Mouse (Mus musculus) kidney, embryonic 15.5 days (tissue): ENCODE measurements around the gene Inca1. TPM values are rescaled to one million over a fixed set of nuclear protein-coding genes. Genes with fewer than 3 reads are reported as not detected.

Experiments
- ATAC-seq: fragments of 200-750 bp; cut with Nextera tagmentation; replicated peaks from 2 replicates; pipeline ENCODE4 v1.8.0; 2017; ENCODE audit warnings: moderate TSS enrichment; ENCODE audit not compliant: low FRiP score
- H3K27ac ChIP-seq: fragments of 300-500 bp; sonication (generic); 2 replicates; pipeline ENCODE4 v1.5.1; 2015; ENCODE audit warnings: mild to moderate bottlenecking, inconsistent platforms
- H3K27me3 ChIP-seq: fragments of 300-500 bp; sonication (generic); 2 replicates; pipeline ENCODE4 v1.6.1; 2015; ENCODE audit warnings: inconsistent platforms
- H3K36me3 ChIP-seq: fragments of 300-500 bp; sonication (generic); 2 replicates; pipeline ENCODE4 v1.6.1; 2015; ENCODE audit warnings: inconsistent platforms
- H3K4me1 ChIP-seq: fragments of 300-500 bp; sonication (generic); 2 replicates; pipeline ENCODE4 v1.6.1; 2015; ENCODE audit warnings: inconsistent platforms
- H3K4me2 ChIP-seq: fragments of 300-500 bp; sonication (generic); 2 replicates; pipeline ENCODE4 v1.6.1; 2015; ENCODE audit warnings: moderate library complexity, mild to moderate bottlenecking, inconsistent platforms
- H3K4me3 ChIP-seq: fragments of 300-500 bp; sonication (generic); replicated peaks from 2 replicates; pipeline ENCODE4 v1.5.1; 2015; ENCODE audit warnings: mild to moderate bottlenecking, inconsistent platforms
- H3K9ac ChIP-seq: fragments of 300-500 bp; sonication (generic); 2 replicates; pipeline ENCODE4 v1.6.1; 2015; ENCODE audit warnings: mild to moderate bottlenecking, inconsistent platforms
- H3K9me3 ChIP-seq: fragments of 300-500 bp; sonication (generic); replicated peaks from 2 replicates; pipeline ENCODE4 v1.6.1; 2016; ENCODE audit warnings: inconsistent platforms
- WGBS: fragments of 180-500 bp; shearing (Covaris S2); methylation state at CpG from one replicate; pipeline ENCODE4 v1.1.7; 2015; ENCODE audit warnings: mixed read lengths; 5-methylcytosine and 5-hydroxymethylcytosine counted together
- polyA plus RNA-seq: library from polyadenylated mRNA; unstranded; fragments of >200 nt; fragmentation: Nextera tagmentation; extraction: Ambion mirVana; gene quantifications from 2 replicates; pipeline ENCODE4 v1.2.1, GENCODE M21; 2015

Inca1 gene
- polyA plus RNA-seq, 1 experiment from 2014 or later = 2.3 TPM

DNA sequence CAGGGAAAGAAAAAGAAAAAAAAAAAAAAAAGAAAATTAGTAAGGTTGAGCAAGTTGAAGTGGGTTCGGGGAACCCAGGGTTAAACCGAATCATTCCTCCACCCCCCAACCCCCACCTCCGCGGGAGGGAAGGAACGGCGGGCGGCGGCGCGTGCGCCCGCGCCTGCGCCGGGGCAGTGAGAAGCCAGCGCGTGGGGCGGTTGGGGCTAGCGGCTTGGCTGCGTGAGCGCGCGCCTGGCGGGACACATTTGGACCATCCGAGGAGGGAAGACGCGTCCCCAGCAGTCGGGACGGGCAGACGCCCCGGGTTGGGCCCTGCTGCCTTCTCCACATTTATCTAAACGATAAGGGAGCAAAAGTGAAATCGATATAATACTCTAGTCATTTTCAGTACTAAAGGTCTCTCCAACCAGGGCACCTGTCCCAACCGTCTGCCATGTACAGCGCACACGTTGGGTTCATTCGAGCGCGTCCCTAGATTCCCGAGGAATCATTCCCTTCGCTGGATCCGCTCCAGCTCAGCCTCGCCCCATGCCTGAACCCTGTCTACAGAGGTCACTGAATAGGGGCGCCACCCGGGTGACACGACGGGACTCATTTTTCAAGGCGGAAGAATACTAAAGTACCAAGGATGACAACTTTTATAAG, 44.9 kb downstream of the Inca1 start:
- peak overlapping the region; percentile 99 for H3K27ac ChIP-seq
- H3K4me3 ChIP-seq = peak overlapping the region; percentile 100
- H3K36me3 ChIP-seq = peaks cover 37% of the 10 kb centered on the region
- no peaks in the 10 kb centered on the region for H3K27me3 ChIP-seq
- ATAC-seq = peak; percentile 54; the same call in 1 of the 2 replicates
- peak overlapping the region; percentile 95 for H3K4me2 ChIP-seq
- under 1% methylated on average over 48 of the region's 48 CpGs for WGBS
- no peaks in the 10 kb centered on the region for H3K9me3 ChIP-seq
- peaks cover 66% of the 10 kb centered on the region for H3K4me1 ChIP-seq
- H3K9ac ChIP-seq = peak overlapping the region; percentile 99

DNA sequence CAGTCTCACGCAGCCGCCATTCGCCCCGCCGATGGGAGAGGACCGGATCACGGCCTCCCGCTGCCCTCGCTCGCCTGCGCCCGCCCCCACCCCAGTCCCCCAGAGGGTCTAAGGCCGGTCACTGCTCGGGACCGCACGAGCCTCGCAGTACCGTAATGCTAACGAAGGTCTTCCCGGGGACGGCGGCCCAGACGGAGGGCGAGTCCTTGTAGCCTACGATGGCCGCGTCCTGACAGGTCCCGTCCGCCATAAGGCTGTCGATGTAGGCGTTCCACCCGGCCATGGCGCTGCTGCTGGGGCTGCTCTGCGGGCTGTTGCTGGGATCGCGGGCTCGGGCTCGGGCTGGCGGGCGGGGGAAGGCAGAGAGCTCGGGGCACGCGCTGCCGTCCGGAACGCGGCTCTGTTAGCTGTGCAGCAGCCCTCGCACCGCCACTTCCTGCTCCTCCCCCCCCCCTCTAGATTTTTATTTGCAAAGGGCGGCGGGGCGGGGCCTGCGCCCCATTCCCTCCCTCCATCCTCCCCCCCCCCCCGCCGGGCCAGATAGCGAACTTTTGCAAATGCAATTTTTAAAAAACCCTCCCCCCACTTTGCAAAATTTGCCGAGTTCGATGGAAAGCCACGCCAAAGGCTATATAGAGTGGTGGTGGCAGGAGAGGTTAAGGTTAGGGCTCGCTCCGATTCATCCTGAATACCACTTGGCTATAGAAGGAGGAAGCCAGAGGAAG, 45.6 kb downstream of the Inca1 start, which contains the start of gene Pfn1:
Gene Pfn1 (minus strand): TSS at position 447 of the 725 bp plus-strand sequence.
- Histone ChIP-seq H3K4me1 (peaks cover 72% of the 10 kb centered on the region), H3K27ac (peak within 1 kb of the TSS; percentile 99), H3K9ac (peak within 1 kb of the TSS; percentile 99), H3K4me2 (peak within 1 kb of the TSS; percentile 95), H3K4me3 (peak within 1 kb of the TSS; percentile 100), H3K36me3 (peaks cover 41% of the 10 kb centered on the region), H3K9me3 (no peaks in the 10 kb centered on the region), H3K27me3 (no peaks in the 10 kb centered on the region)
- peak; percentile 36 for ATAC-seq
- WGBS = under 1% methylated on average over 61 of the region's 61 CpGs

GRCm38 (mm10) chr11:70653345-70654197, 46.4 kb downstream of the Inca1 start:
- Histone ChIP-seq H3K27me3 (no peaks in the 10 kb centered on the region), H3K4me3 (peak overlapping the region; percentile 100), H3K9ac (peak overlapping the region; percentile 99), H3K9me3 (no peaks in the 10 kb centered on the region), H3K27ac (peak overlapping the region; percentile 99), H3K4me1 (peaks cover 76% of the 10 kb centered on the region), H3K36me3 (peaks cover 46% of the 10 kb centered on the region), H3K4me2 (peak overlapping the region; percentile 95)
- whole genome bisulfite sequencing = under 1% methylated on average over 63 of the region's 63 CpGs
- ATAC-seq = peak; percentile 54

DNA sequence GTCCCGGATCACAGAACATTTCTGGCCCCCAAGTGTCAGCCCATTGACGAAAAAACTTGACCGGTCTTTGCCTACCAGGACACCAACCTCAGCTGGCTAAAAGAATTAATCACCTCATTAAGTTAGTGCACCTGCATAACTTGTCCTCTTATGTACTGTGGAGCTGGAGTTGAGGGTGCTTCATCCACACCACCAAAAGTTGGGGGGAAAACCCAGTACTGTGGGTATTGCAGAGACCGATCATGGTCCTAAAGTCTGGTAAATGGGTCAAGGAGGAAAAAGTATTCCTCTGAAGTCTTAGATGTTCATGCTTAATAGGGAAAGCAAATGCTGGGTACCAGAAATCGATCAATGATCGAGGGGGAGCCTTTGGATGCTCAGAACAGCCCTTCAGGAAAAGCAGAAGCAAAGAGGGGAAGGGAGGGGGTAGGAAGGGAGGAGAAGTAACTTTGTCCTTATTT, 47.0 kb downstream of the Inca1 start:
- Histone ChIP-seq H3K4me3 (peak overlapping the region; percentile 100), H3K9me3 (no peaks in the 10 kb centered on the region), H3K4me1 (peaks cover 76% of the 10 kb centered on the region), H3K27ac (peak overlapping the region; percentile 99), H3K4me2 (peak overlapping the region; percentile 95), H3K27me3 (no peaks in the 10 kb centered on the region), H3K36me3 (peaks cover 51% of the 10 kb centered on the region), H3K9ac (peak overlapping the region; percentile 99)
- 33% methylated on average over 6 of the region's 6 CpGs for WGBS
- ATAC-seq = no peak

- Histone ChIP-seq H3K4me1 (peaks cover 73% of the 10 kb centered on the region), H3K27ac (peak overlapping the region; percentile 99), H3K4me3 (peak overlapping the region; percentile 100), H3K9me3 (no peaks in the 10 kb centered on the region), H3K36me3 (peaks cover 51% of the 10 kb centered on the region), H3K27me3 (no peaks in the 10 kb centered on the region), H3K4me2 (peak overlapping the region; percentile 95), H3K9ac (peak overlapping the region; percentile 99)
- WGBS = 47% methylated on average over 12 of the region's 12 CpGs
- ATAC-seq = no peak
Measured at GRCm38 (mm10) chr11:70652029-70652883, 47.7 kb downstream of the Inca1 start.

DNA sequence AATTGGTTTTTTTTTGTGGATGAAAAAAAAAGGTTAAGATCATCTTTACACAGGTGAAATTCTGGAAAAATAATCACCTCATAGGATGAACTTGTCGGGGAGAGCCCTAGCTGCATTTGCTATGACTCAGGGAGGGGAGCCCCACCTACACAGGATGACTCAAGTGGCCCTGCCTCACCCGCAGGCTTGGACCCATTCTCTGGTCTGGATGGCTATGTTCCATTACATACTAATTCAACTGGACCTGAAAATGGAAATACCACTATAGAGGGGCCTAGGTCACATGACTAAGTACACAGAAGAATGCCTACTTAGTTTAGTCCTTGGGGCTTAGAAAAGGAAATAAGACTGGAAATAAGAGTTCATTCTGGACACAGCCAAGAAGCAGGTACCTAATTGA, 48.6 kb downstream of the Inca1 start:
- Histone ChIP-seq H3K27ac (no peak overlapping the region), H3K4me3 (0 out of 2 replicates have a peak overlapping the region, but pooled peaks have one; percentile 2), H3K9me3 (no peaks in the 10 kb centered on the region), H3K4me2 (peak overlapping the region; percentile 95), H3K9ac (no peak overlapping the region), H3K4me1 (peaks cover 65% of the 10 kb centered on the region), H3K36me3 (peaks cover 51% of the 10 kb centered on the region), H3K27me3 (no peaks in the 10 kb centered on the region)
- WGBS = 83% methylated on average over 2 of the region's 2 CpGs
- no peak for ATAC-seq

- peaks cover 54% of the 10 kb centered on the region for H3K36me3 ChIP-seq
Measured at GRCm38 (mm10) chr11:70650322-70651175, 49.4 kb downstream of the Inca1 start.

DNA sequence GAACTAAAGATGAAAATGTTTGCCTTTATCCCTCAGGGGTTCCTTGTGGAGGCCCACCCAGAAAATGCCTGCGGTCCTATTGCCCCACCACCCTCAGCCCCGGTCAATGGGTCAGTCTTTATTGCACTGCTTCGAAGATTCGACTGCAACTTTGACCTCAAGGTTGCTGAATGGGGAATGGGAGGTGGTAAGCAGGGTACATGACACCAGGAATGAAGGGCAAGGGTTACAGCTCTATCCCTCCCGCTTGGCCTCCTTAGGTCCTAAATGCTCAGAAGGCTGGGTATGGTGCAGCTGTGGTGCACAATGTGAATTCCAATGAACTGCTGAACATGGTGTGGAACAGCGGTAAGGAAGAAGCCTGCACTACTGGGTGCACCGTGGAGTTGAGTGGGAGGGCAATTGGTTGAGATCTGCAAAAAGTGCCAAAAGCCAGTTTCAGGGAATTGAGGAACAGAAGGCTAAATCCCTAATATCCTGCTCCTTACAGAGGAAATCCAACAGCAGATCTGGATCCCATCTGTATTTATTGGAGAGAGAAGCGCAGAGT, 50.7 kb downstream of the Inca1 start:
- no peak overlapping the region for H3K27ac ChIP-seq
- peak overlapping the region; percentile 96 for H3K4me2 ChIP-seq
- WGBS = 71% methylated on average over 8 of the region's 8 CpGs
- no peak for ATAC-seq
- no peaks in the 10 kb centered on the region for H3K9me3 ChIP-seq
- peak overlapping the region; percentile 87; the same call in 1 of the 2 replicates for H3K9ac ChIP-seq
- no peaks in the 10 kb centered on the region for H3K27me3 ChIP-seq
- H3K36me3 ChIP-seq = peaks cover 67% of the 10 kb centered on the region
- H3K4me3 ChIP-seq = peak overlapping the region; percentile 84
- H3K4me1 ChIP-seq = peaks cover 66% of the 10 kb centered on the region

More at GRCm38 (mm10) chr11:70650322-70651175, 49.4 kb downstream of the Inca1 start:
- ATAC-seq = no peak
- Histone ChIP-seq H3K4me3 (peak overlapping the region; percentile 4; the same call in 1 of the 2 replicates), H3K9ac (no peak overlapping the region), H3K27me3 (no peaks in the 10 kb centered on the region), H3K4me1 (peaks cover 65% of the 10 kb centered on the region), H3K27ac (peak overlapping the region; percentile 35; the same call in 1 of the 2 replicates), H3K4me2 (peak overlapping the region; percentile 95; the same call in 1 of the 2 replicates), H3K9me3 (no peaks in the 10 kb centered on the region)
- whole genome bisulfite sequencing = 71% methylated on average over 12 of the region's 12 CpGs

- no peak for ATAC-seq
- Histone ChIP-seq H3K4me1 (peaks cover 66% of the 10 kb centered on the region), H3K27ac (peak overlapping the region; percentile 99; the same call in 1 of the 2 replicates), H3K9ac (peak overlapping the region; percentile 87), H3K4me3 (peak overlapping the region; percentile 84), H3K9me3 (no peaks in the 10 kb centered on the region), H3K36me3 (peaks cover 74% of the 10 kb centered on the region), H3K4me2 (peak overlapping the region; percentile 96), H3K27me3 (no peaks in the 10 kb centered on the region)
- 80% methylated on average over 4 of the region's 4 CpGs for WGBS
Measured at GRCm38 (mm10) chr11:70648512-70648911, 51.4 kb downstream of the Inca1 start.
